Mouse (Mus musculus) kidney, postnatal 14 days (tissue): ENCODE measurements around the gene Atp6v0d1.
"Not testable (repeated sequence)": the region's sequence is repeated elsewhere in the genome, so short reads cannot be mapped to it uniquely, and the experiment has no call there.

ENCODE experiments used
- DNase-seq: peaks from one replicate; pipeline ENCODE4 v3.0.0; 2022; ENCODE audit warnings: mixed read lengths

Atp6v0d1 gene

GRCm38 (mm10) chr8:105573427-105573826 is 7.6 kb upstream of the Atp6v0d1 start:
- DNase-seq, result peak; percentile 70

GRCm38 (mm10) chr8:105571810-105572209 is 6.0 kb upstream of the Atp6v0d1 start:
- DNase-seq, result no peak

GRCm38 (mm10) chr8:105566703-105567595 is 1.1 kb upstream of the Atp6v0d1 start:
- DNase-seq, result peak; percentile 39

GRCm38 (mm10) chr8:105565401-105565881 is 406 bp downstream of the Atp6v0d1 start:
- DNase-seq, result no peak

- not testable (repeated sequence) for DNase-seq
These were observed 1.1 kb downstream of the Atp6v0d1 start for GRCm38 (mm10) chr8:105564573-105565229.

- no peak for DNase-seq
These were observed 2.0 kb downstream of the Atp6v0d1 start for GRCm38 (mm10) chr8:105563871-105564270.

- no peak for DNase-seq
These were observed 3.0 kb downstream of the Atp6v0d1 start for GRCm38 (mm10) chr8:105562863-105563262.

- no peak for DNase-seq
These were observed 10.6 kb downstream of the Atp6v0d1 start for GRCm38 (mm10) chr8:105555230-105555629.

- peak; percentile 81 for DNase-seq
These were observed 11.8 kb downstream of the Atp6v0d1 start for GRCm38 (mm10) chr8:105554087-105554486.

- no peak for DNase-seq
These were observed 13.0 kb downstream of the Atp6v0d1 start for GRCm38 (mm10) chr8:105552824-105553223.

GRCm38 (mm10) chr8:105552032-105552431 is 13.8 kb downstream of the Atp6v0d1 start:
- DNase-seq, result no peak

- DNase-seq, result no peak
These were observed 15.8 kb downstream of the Atp6v0d1 start for GRCm38 (mm10) chr8:105550083-105550482.

GRCm38 (mm10) chr8:105549506-105549905 is 16.3 kb downstream of the Atp6v0d1 start:
- no peak for DNase-seq

- DNase-seq, result no peak
These were observed 19.2 kb downstream of the Atp6v0d1 start for GRCm38 (mm10) chr8:105546384-105547350.

- DNase-seq, result no peak
These were observed 20.6 kb downstream of the Atp6v0d1 start for GRCm38 (mm10) chr8:105545249-105545648.

GRCm38 (mm10) chr8:105544544-105545205 is 21.2 kb downstream of the Atp6v0d1 start:
- DNase-seq, result peak; percentile 77

- DNase-seq, result no peak
These were observed 22.1 kb downstream of the Atp6v0d1 start for GRCm38 (mm10) chr8:105543703-105544102.

- DNase-seq, result no peak
These were observed 23.0 kb downstream of the Atp6v0d1 start for GRCm38 (mm10) chr8:105542808-105543207.

- no peak for DNase-seq
These were observed 23.7 kb downstream of the Atp6v0d1 start for GRCm38 (mm10) chr8:105542032-105542656.

- no peak for DNase-seq
These were observed 26.9 kb downstream of the Atp6v0d1 start for GRCm38 (mm10) chr8:105538940-105539339.

GRCm38 (mm10) chr8:105537011-105537677 is 28.7 kb downstream of the Atp6v0d1 start:
- DNase-seq, result no peak
